Mouse (Mus musculus): Measurements from ENCODE around the gene St3gal3. TPM values are rescaled to one million over a fixed set of nuclear protein-coding genes. Genes with fewer than 3 reads are reported as not detected.

The St3gal3 gene
- polyA plus RNA-seq, 1 experiment from 2014 or later = 1.6 TPM

- no peak for DNase-seq
These were observed 154.6 kb downstream of the St3gal3 start for GRCm38 (mm10) chr4:117980161-117980560.

GRCm38 (mm10) chr4:117979181-117979580 is 155.5 kb downstream of the St3gal3 start:
- H3K4me2 ChIP-seq = no peak overlapping the region
- H3K36me3 ChIP-seq = no peaks in the 10 kb centered on the region
- no peak overlapping the region for H3K9ac ChIP-seq
- H3K27ac ChIP-seq = no peak overlapping the region
- ATAC-seq (ENCODE audit: low read depth) (no peak), DNase-seq (no peak)
- H3K4me3 ChIP-seq (replicated peaks) = no peak overlapping the region
- WGBS (ENCODE audit: insufficient replicate concordance) = 77% methylated on average over 4 of the region's 4 CpGs
- no peaks in the 10 kb centered on the region for H3K27me3 ChIP-seq
- H3K4me1 ChIP-seq (replicated peaks) = no peaks in the 10 kb centered on the region
- no peaks in the 10 kb centered on the region for H3K9me3 ChIP-seq (replicated peaks)

More at GRCm38 (mm10) chr4:117980161-117980560, 154.6 kb downstream of the St3gal3 start:
- Histone ChIP-seq H3K4me3 (replicated peaks) (no peak overlapping the region), H3K9me3 (replicated peaks) (no peaks in the 10 kb centered on the region), H3K4me1 (replicated peaks) (no peaks in the 10 kb centered on the region), H3K9ac (no peak overlapping the region), H3K36me3 (no peaks in the 10 kb centered on the region), H3K27me3 (no peaks in the 10 kb centered on the region), H3K27ac (no peak overlapping the region), H3K4me2 (no peak overlapping the region)
- 61% methylated on average over 4 of the region's 4 CpGs for WGBS (ENCODE audit: insufficient replicate concordance)
- no peak for ATAC-seq (ENCODE audit: low read depth)

- Histone ChIP-seq H3K4me2 (no peak overlapping the region), H3K4me1 (replicated peaks) (no peaks in the 10 kb centered on the region), H3K9me3 (replicated peaks) (no peaks in the 10 kb centered on the region), H3K27ac (no peak overlapping the region), H3K36me3 (no peaks in the 10 kb centered on the region), H3K9ac (no peak overlapping the region), H3K27me3 (no peaks in the 10 kb centered on the region), H3K4me3 (replicated peaks) (no peak overlapping the region)
- 69% methylated on average over 9 of the region's 9 CpGs for WGBS (ENCODE audit: insufficient replicate concordance)
- ATAC-seq (ENCODE audit: low read depth) = no peak
- DNase-seq = no peak
These were observed 156.4 kb downstream of the St3gal3 start for GRCm38 (mm10) chr4:117978282-117978681.

- no peak overlapping the region for H3K27ac ChIP-seq
These were observed 156.9 kb downstream of the St3gal3 start for GRCm38 (mm10) chr4:117977841-117978240.

GRCm38 (mm10) chr4:117977371-117977770 is 157.3 kb downstream of the St3gal3 start:
- Histone ChIP-seq H3K4me1 (replicated peaks) (no peaks in the 10 kb centered on the region), H3K9ac (no peak overlapping the region), H3K36me3 (no peaks in the 10 kb centered on the region), H3K27ac (no peak overlapping the region), H3K4me2 (no peak overlapping the region), H3K4me3 (replicated peaks) (no peak overlapping the region), H3K9me3 (replicated peaks) (no peaks in the 10 kb centered on the region), H3K27me3 (no peaks in the 10 kb centered on the region)
- 79% methylated on average over 9 of the region's 9 CpGs for WGBS (ENCODE audit: insufficient replicate concordance)
- DNase-seq = no peak
- no peak for ATAC-seq (ENCODE audit: low read depth)

More at GRCm38 (mm10) chr4:117977841-117978240, 156.9 kb downstream of the St3gal3 start:
- H3K36me3 ChIP-seq = no peaks in the 10 kb centered on the region
- no peaks in the 10 kb centered on the region for H3K9me3 ChIP-seq (replicated peaks)
- no peak overlapping the region for H3K4me3 ChIP-seq (replicated peaks)
- ATAC-seq (ENCODE audit: low read depth) (no peak), DNase-seq (no peak)
- H3K27me3 ChIP-seq = no peaks in the 10 kb centered on the region
- no peak overlapping the region for H3K4me2 ChIP-seq
- no peaks in the 10 kb centered on the region for H3K4me1 ChIP-seq (replicated peaks)
- WGBS (ENCODE audit: insufficient replicate concordance) = 72% methylated on average over 11 of the region's 11 CpGs
- H3K9ac ChIP-seq = no peak overlapping the region

GRCm38 (mm10) chr4:117975820-117976219 is 158.9 kb downstream of the St3gal3 start:
- H3K27ac ChIP-seq = no peak overlapping the region
- no peak overlapping the region for H3K4me2 ChIP-seq
- ATAC-seq (ENCODE audit: low read depth) = no peak
- WGBS (ENCODE audit: insufficient replicate concordance) = 59% methylated on average over 1 of the region's 1 CpGs
- H3K9me3 ChIP-seq (replicated peaks) = no peaks in the 10 kb centered on the region
- DNase-seq = no peak
- H3K4me1 ChIP-seq (replicated peaks) = no peaks in the 10 kb centered on the region
- no peaks in the 10 kb centered on the region for H3K36me3 ChIP-seq
- H3K4me3 ChIP-seq (replicated peaks) = no peak overlapping the region
- H3K27me3 ChIP-seq = no peaks in the 10 kb centered on the region
- H3K9ac ChIP-seq = no peak overlapping the region

GRCm38 (mm10) chr4:117974719-117975118 is 160.0 kb downstream of the St3gal3 start:
- no peak overlapping the region for H3K4me3 ChIP-seq (replicated peaks)
- no peak overlapping the region for H3K4me2 ChIP-seq
- no peaks in the 10 kb centered on the region for H3K36me3 ChIP-seq
- DNase-seq = no peak
- no peak for ATAC-seq (ENCODE audit: low read depth)
- H3K9me3 ChIP-seq (replicated peaks) = no peaks in the 10 kb centered on the region
- no peaks in the 10 kb centered on the region for H3K27me3 ChIP-seq
- 0 out of 2 replicates have a peak, but pooled peaks cover under 1% of the 10 kb centered on the region for H3K4me1 ChIP-seq (replicated peaks)
- no peak overlapping the region for H3K9ac ChIP-seq
- WGBS (ENCODE audit: insufficient replicate concordance) = 64% methylated on average over 5 of the region's 5 CpGs
- H3K27ac ChIP-seq = no peak overlapping the region

- H3K9ac ChIP-seq = no peak overlapping the region
- 66% methylated on average over 10 of the region's 10 CpGs for WGBS (ENCODE audit: insufficient replicate concordance)
These were observed 161.7 kb downstream of the St3gal3 start for GRCm38 (mm10) chr4:117972999-117973398.

GRCm38 (mm10) chr4:117964346-117965025 is 170.2 kb downstream of the St3gal3 start:
- Histone ChIP-seq H3K4me3 (replicated peaks) (no peak overlapping the region), H3K27me3 (no peaks in the 10 kb centered on the region), H3K4me2 (no peak overlapping the region), H3K9me3 (replicated peaks) (no peaks in the 10 kb centered on the region), H3K9ac (no peak overlapping the region), H3K27ac (no peak overlapping the region), H3K36me3 (no peaks in the 10 kb centered on the region), H3K4me1 (replicated peaks) (peaks cover 1% of the 10 kb centered on the region; the same call in 1 of the 2 replicates)
- WGBS (ENCODE audit: insufficient replicate concordance) = 76% methylated on average over 14 of the region's 14 CpGs
- ATAC-seq (ENCODE audit: low read depth) = no peak
- no peak for DNase-seq

More at GRCm38 (mm10) chr4:117972999-117973398, 161.7 kb downstream of the St3gal3 start:
- ATAC-seq (ENCODE audit: low read depth) = no peak
- Histone ChIP-seq H3K4me3 (replicated peaks) (no peak overlapping the region), H3K27ac (no peak overlapping the region), H3K36me3 (no peaks in the 10 kb centered on the region), H3K9me3 (replicated peaks) (no peaks in the 10 kb centered on the region), H3K4me1 (replicated peaks) (0 out of 2 replicates have a peak, but pooled peaks cover 4% of the 10 kb centered on the region), H3K27me3 (no peaks in the 10 kb centered on the region), H3K4me2 (no peak overlapping the region)
- no peak for DNase-seq

GRCm38 (mm10) chr4:117957492-117957891 is 177.2 kb downstream of the St3gal3 start:
- no peak overlapping the region for H3K4me2 ChIP-seq
- peaks cover 9% of the 10 kb centered on the region for H3K36me3 ChIP-seq
- no peak overlapping the region for H3K9ac ChIP-seq
- H3K27me3 ChIP-seq = no peaks in the 10 kb centered on the region
- no peaks in the 10 kb centered on the region for H3K4me1 ChIP-seq (replicated peaks)
- WGBS (ENCODE audit: insufficient replicate concordance) = 70% methylated on average over 4 of the region's 4 CpGs
- no peak for ATAC-seq (ENCODE audit: low read depth)
- H3K4me3 ChIP-seq (replicated peaks) = no peak overlapping the region
- no peak for DNase-seq
- H3K9me3 ChIP-seq (replicated peaks) = no peaks in the 10 kb centered on the region; the same call in 1 of the 2 replicates
- H3K27ac ChIP-seq = no peak overlapping the region

GRCm38 (mm10) chr4:117947493-117947892 is 187.2 kb downstream of the St3gal3 start:
- DNase-seq (no peak), ATAC-seq (ENCODE audit: low read depth) (no peak)
- Histone ChIP-seq H3K4me2 (no peak overlapping the region), H3K4me3 (replicated peaks) (no peak overlapping the region), H3K27ac (no peak overlapping the region), H3K36me3 (peaks cover 5% of the 10 kb centered on the region), H3K4me1 (replicated peaks) (no peaks in the 10 kb centered on the region), H3K9ac (no peak overlapping the region), H3K27me3 (no peaks in the 10 kb centered on the region), H3K9me3 (replicated peaks) (peaks cover 3% of the 10 kb centered on the region; the same call in 1 of the 2 replicates)
- WGBS (ENCODE audit: insufficient replicate concordance) = 68% methylated on average over 7 of the region's 7 CpGs
